Mouse (Mus musculus) ES-CJ7 (cell line): ENCODE results near the gene Ptpn22.

Source experiments
- DNase-seq: peaks from one replicate; pipeline ENCODE4 v3.0.0; 2011; ENCODE audit warnings: low read depth, low spot score

Gene Ptpn22

DNA sequence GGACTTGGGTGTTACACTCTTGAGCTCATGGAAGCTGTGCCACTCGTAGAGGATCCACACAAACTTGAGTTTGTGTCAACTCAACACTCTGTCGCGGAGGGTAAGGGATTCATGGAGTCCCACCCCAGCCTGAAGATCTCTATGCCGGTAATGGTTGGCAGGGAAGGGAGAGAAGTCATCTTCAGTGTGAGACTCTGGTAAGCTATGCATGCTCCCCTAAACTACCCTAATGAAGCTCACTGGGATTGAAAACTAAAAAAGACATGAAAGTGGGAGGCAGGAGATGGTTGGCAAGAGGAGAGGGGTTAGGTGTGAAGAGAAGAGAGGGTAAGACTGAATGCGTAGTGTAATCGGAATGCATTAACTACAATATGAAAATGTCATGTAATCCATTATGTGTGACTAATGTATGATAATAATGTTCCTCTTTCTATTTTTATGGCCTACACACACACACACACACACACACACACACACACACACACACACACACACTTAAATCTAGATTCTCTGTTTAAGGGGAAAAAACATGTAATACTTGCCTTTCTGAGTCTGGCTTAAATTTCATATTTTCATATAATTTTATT is 1.5 kb upstream of the Ptpn22 start:
- no peak for DNase-seq

DNA sequence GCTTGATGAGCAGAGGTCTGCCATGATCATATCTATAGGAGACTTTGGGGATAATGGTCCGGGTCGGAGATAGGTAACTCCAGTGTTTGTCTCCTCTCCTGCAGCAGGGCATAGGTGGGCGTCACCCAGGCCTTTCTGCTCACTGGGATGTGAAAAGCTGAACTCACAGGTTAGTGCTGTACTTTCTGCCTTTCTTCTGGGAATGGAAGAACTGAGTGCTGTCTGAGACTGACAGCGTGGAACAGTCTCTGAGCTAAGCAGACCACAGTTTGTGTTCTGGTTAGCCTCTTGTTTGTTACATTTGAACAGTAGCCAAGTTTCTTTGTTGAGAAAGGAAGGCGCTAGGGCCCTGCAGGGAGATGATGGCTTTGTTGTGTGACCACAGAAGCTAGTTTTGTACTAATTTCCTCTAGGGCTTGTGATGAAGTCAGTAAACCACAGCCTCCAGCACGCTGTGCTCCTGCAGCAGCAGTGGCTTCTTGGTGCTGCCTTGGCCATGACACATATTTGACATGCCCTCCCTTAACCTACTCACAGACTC is 326 bp downstream of the Ptpn22 start:
- no peak for DNase-seq

DNA sequence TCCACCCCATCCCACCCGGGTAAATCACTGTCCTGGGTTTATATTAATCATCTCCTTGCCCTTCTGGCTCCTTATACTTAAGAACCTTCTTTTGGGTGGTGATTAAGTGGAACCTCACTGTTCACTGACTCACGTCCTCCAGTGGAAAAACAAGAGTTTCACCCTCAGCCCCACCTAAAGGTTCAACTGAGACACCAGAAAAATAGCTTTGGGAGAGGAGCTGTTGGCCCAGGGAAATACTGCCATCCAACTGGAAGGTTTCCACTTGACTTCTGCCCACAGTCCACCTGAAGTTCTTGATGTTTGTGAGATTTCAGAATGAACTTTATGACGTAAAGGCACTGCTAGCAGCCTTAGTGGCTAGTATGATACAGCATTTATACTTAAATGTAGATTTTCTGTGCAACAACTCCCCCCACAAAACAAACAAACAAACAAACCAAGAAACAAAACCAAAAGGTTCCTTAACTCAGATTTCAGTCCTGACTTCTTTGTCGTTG is 3.2 kb downstream of the Ptpn22 start:
- DNase-seq: no peak

DNA sequence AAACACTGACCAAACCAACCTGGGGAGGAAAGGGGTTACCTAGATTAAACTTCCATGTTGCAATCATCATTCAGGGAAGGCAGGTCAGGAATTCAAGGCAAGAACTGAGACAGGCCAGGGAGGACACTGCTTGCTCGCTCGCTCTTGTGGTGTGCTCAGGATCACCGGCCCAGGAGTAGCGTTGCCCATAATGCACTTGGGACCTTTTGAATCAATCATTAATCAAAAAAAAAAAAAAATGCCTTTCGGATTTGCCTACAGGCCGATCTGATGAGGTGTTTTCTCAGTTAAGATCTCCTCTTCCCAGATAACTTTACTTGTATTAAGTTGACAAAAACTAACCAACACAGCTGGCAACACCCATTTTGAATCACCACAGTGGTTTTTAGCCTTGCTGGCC is 4.6 kb downstream of the Ptpn22 start:
- no peak for DNase-seq

DNA sequence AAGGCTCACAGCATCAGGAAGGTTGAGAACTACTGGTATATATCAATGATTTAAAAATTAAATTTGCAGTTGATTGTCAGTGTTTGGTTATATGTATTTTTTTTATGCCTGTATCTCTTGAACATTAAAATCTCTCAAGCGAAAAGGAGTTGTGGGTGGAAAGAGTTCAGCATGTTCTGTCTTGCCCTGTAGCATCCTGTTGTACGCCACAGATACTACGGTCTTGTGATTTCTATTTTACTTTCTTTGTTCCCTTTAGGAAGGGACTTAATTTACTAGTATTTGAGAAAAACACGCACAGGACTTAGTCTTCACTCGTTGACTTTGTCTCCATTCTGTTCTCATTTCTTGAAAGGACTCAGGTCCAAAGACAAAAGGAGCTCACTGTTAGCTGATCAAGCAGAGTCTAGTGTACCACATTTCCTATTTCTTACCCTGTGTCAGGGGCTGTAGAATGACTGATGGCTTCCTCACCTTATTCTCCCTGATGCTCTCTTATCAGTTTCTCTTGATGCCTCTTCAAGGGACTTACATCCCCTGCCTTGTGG is 7.9 kb downstream of the Ptpn22 start:
- DNase-seq: no peak

DNA sequence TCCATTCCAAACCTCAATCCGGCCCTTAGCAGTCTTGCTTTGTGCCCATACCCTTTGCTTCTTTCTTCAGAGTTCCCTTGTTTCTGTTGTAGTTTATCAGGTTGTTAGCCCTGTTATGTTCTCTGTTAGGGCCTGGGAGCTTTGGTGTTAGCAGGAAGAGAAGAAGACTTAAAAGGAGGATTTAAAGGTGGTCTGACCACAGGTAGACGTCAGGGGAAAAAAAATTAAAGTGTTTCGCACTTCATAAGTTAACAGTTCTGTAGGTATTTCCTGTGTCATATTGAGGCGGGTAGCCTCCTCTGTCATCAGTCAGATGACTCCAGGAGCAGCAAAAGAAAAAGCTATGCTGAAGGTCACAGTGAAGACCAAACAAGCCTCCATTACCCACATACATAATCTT is 8.4 kb downstream of the Ptpn22 start:
- no peak for DNase-seq

DNA sequence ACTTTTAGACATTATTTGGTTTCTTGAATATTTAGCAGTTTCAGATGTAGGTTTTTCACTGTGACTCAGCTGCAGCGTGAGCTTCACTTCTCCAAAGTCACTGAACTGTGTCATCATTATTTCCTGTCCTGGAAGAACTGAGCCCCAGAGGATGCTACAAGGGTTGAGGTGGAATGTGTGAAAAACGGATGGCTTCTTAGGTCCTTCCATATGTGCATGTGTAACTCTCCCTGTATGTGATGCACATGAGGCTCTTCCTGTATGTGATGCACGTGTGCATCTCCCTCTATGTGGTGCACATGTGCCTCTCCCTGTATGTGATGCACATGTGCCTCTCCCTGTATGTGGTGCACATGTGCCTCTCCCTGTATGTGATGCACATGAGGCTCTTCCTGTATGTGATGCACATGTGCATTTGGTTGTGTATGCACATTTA is 13.1 kb downstream of the Ptpn22 start:
- no peak for DNase-seq

DNA sequence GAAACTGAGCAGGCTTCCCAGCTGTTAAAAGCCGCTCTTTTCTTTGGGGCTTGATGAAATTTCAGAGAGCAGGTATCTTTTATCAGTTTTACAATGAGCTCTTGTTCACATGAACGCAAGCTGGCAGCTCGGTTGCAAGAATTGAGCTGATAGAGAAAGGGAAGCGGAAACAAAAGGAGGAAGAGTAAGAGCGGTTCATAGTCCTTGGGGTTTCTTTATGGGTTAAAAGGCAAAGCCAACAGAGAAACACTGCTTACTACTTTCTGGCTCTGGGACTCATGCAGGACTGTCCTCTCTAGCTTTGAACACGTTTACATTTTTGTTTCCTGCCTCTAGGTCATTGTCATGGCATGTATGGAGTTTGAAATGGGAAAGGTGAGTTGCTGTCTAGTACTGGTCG is 14.7 kb downstream of the Ptpn22 start:
- DNase-seq: no peak

DNA sequence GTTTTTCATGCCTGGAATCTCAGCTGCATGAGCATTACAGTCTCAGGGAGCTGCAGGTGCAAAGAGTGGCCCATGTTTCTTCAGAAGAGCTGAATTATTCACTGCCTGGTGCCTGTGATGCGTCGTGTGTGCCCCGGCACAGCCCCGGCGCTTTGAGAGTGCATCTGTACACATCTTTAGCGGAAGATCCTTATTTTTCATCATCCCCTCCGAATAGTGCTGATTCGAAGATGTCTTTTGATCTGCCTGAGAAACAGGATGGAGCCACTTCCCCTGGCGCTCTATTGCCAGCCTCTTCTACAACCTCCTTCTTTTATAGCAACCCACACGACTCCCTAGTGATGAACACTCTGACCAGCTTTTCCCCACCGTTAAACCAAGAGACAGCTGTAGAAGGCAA is 26.4 kb downstream of the Ptpn22 start:
- no peak for DNase-seq

DNA sequence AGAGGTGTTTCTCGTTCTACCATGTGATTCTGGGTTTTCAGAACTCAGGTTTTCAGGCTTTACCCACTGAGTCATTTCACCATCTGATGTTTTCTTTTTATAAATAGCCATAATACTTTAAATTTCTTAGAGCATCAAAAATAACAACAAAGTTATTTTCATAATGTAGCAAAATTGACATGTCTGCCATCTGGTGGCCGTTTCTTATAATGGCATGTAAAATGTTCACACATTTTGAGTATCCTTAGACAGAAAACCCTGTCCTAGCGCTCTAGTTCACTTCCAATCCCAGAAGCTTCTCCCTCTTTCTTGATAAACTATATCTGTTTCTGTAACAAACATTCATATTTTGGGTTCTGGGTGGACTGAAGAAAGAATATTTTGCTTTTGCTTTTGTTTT is 28.0 kb downstream of the Ptpn22 start:
- peak; percentile 29 for DNase-seq

DNA sequence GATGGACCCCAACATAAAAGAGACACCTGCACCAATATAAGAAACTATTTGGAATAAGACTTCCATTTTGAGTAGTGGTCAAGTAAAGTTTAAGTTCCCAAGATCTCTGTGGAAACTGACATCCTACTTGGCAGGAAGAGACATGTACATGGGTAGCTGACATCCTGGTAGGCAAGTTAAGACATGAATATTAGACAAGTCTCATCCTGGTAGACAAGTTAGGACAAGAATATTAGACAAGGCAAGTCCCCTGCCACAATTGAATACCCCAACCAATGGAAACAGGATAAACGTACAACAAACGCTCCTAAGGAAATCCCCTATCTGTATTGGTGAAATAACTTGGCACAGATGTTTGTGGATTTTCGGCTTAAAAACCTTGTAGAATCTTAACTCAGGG is 33.8 kb downstream of the Ptpn22 start:
- DNase-seq: no peak

DNA sequence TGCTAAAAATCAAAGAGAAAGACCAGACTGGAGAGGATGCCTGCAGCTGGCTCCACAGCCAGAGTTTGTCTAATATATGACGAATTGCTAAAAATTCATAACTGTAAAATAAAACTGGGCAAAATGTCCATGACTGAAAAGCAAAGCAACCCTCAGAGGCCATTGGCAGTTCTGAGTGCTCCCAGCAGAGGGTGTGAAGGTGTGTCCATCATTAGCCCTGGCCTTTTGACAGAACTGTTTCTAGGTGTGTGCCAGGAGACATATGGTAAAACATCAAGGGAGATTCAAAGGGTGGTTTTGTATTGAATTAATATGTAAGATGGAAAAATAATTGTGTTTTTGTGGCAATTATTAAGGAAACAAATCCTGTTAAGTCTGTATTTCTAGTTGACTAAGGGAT is 45.1 kb downstream of the Ptpn22 start:
- DNase-seq: peak; percentile 37

DNA sequence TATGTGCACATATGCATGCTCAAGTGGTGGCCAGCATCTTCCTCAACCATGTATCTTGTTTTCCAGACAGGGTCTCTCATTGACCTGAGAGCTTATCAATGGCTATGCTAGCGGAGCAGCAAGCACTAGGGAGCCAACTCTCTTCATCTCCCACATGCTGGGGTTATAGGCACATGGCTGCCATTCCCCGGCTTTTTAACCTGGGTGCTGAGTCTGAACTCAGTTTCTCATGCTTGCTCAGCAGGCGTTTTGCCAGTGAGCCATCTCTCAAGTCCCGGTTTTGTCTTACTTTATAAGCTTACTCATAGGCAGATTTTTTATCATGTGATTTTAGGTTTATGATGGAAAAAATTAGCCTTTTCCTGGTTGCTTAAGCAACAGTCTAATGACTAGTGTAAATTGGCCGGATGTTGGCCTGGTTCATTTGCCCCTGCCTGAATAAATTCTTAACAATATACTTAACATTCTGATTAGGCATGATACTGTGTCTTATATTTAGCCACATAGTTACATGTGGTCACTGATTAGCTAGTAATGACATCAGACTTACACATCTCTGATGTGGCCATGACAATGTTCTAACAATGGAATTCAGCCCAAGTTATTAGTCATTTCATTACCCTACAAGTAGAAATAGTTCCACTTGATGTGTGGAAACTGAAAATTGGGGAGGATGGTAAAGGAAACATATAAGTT is 47.9 kb downstream of the Ptpn22 start:
- DNase-seq: no peak

DNA sequence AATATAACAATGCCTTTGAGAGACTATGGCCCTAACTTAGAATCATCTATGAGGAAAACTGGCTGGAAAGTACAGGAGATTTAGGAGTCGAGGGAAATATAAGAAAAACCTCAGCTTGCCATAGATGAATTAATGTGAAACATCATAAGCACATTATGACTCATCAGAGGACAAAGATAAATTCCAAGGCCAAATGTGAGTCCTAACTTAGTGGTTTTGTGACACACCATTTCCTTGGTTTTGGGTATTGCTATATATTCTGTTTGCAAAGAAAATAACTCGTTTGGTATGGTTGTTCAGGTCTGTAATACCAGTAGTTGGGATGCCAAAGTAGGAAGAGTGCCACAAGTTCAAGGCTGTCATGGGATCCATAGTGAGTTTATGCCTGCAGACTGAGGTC is 49.2 kb downstream of the Ptpn22 start:
- no peak for DNase-seq

DNA sequence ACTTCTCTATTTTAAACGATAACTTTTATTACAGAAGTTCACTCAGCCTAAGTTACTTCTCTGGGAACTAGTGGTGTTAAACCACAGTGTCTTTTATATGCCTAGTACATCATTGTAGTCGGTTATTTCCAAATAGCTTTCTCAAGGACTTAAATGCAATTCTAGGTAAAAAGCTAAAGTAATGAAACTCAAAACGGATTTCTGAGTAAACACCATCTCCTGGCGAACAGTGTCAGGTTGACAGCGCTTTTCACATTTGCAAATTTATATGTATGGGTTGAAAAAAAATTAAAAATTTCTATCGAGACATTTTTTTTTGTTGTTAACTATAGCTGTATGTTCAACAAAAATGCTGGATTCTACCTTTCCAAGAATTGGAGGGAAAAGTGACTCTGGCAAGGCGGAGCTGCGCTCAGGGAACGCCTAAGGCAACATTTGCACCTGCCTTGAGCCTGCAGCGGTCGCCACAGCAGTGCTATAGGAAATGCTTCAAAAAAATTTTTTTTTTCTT is 53.9 kb downstream of the Ptpn22 start:
- peak; percentile 49 for DNase-seq

DNA sequence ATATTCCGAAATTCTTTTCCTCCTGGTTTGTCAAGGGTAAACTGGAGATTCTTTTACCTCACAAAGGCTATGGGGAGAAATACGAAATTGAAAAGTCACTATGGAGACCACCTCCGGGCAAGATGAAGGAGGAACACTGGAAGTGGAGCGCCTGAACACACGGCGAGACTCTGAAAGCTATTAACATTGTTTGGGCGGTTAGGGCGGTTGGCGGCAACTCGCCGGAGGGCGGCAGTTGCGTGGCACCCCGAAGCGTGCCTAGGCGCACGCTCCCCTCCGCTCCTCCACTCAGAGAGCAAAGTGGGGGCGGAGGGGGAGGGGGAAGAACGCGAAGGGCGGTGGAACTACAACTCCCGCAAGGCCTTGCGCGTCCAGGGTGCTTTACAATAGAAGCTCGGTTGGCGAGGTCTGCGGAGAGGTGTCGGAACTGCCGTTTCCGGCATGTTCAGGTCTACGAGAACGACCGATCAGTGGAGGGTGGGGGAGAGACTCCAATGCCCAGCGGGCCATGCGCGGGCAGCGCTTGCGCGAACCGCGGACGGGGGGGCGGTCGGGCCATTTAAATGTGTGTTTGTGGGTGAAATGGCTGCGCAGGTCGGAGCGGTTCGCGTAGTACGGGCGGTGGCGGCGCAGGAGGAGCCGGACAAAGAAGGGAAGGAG is 54.5 kb downstream of the Ptpn22 start, which contains the start of gene Rsbn1:
TSS of gene Rsbn1 (plus strand) at position 111 of the 660 bp plus-strand sequence.
- DNase-seq: peak; percentile 99

DNA sequence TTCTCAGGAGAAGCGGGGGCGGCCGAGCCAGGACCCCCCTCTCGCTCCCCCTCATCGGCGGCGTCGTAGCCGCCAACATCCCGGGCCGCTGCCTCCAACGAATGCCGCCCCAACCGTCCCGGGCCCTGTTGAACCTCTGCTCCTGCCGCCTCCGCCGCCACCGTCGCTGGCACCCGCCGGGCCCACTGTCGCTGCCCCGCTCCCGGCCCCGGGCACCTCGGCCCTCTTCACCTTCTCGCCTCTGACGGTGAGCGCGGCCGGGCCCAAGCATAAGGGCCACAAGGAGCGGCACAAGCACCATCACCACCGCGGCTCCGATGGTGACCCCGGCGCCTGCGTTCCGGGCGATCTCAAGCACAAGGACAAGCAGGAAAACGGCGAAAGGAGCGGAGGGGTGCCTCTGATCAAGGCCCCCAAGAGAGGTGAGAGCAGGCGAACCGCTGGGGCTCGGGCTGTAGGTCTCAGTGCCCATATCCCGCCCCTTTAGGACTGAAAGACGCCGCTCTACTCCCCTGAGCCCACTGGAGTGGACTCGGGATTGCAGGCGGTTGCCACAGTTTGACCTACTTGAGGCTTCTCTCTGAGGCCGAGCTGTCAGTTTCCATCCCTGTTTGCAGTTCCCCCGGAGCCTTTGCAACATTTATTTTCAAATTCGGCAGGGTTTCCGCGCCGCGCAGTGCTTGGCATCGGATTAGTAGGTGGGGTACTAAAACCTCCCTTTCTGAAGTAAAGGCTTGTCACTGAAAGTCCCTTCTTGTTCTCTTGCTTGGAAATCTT is 55.3 kb downstream of the Ptpn22 start:
- DNase-seq: peak; percentile 44

DNA sequence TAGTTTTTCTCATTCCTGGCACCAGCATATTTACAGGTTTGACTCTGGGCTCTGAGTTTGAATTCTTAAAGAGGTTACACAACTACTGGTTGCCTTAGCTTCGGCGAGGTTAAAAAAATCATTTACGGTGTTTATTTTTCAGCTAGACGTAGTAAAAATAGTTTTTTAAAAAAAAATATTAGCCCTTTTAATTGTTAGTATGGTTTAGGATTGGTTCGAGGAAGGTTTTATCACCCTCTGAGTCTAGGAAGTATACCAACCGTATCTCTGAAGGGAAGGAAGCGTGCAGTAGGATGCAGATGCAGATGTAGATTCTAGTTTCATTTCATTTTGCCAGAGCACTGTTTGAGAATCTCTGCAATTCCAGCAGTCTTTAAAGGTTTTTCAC is 55.9 kb downstream of the Ptpn22 start:
- DNase-seq: no peak

DNA sequence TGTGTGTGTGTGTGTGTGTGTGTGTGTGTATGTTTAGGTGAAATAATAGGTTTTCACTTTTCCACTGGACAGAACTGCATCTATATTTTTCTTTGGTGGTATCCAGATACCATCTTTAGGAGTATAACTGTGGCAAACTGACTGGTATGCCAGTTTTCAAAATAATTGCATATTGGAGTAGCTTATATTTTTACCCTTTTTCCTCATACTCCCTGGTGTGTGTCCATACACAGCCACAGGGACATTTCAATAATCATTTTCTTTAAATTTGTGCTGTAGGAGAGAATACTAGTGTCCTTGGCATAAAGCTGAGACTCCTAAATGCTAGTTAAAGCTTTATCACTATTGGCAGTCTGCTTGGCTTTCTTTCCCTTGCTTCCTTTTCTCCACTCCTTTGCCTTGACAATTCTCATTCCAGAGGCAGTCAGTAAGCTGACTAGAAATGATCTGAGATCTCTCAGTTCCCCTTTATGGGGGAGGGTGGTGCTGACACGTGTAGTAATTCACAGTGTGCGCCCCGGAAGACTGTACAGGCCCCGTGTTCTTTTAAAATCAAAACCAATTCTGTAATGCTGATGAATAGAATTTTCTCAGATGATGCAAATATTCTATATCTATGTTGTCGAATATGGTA is 56.7 kb downstream of the Ptpn22 start:
- no peak for DNase-seq

DNA sequence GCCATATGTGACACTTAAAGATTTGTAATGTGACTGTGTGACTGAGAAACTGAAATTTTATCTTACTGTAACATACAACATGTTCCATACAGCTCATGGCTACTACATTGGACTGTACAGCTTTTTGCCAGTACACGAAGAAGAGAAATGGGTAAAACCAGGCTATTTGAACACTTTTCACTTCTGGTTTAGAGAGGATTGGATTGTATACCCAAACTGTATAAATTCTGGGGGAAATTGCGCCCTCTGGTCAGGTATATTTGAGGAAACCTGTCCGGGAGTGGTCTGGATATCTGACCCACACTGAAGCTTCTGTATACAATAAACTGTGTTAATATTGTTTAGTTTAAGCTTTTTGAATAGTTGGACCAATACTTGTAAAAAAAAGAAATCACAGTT is 57.2 kb downstream of the Ptpn22 start:
- DNase-seq: no peak

DNA sequence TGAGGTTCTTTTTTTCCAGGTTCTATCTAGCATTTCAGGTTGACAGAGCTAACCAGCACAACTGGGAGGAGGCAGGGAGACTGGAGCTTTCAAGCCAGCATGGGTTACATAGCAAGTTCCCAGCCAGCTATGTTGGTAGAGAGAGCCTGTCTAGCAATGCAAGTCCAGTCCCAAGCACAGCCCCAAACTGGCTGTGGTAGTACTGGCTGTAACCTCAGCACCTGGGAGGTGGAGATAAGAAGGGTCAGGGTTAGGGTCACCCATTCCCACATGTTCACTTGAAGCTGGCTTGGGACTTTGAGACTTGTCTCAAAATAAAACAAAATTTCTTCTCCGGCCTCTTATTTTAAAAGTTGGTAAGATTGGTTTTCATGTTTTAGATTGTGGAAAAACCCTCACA is 60.5 kb downstream of the Ptpn22 start:
- DNase-seq: no peak
